Mouse (Mus musculus): Measurements from ENCODE around the gene Hmg20b. TPM values are rescaled to one million over a fixed set of nuclear protein-coding genes. Genes with fewer than 3 reads are reported as not detected.

The Hmg20b gene
- total and polyA plus RNA-seq, 2 experiments from 2014 or later: 80.7 to 92.3 TPM

DNA sequence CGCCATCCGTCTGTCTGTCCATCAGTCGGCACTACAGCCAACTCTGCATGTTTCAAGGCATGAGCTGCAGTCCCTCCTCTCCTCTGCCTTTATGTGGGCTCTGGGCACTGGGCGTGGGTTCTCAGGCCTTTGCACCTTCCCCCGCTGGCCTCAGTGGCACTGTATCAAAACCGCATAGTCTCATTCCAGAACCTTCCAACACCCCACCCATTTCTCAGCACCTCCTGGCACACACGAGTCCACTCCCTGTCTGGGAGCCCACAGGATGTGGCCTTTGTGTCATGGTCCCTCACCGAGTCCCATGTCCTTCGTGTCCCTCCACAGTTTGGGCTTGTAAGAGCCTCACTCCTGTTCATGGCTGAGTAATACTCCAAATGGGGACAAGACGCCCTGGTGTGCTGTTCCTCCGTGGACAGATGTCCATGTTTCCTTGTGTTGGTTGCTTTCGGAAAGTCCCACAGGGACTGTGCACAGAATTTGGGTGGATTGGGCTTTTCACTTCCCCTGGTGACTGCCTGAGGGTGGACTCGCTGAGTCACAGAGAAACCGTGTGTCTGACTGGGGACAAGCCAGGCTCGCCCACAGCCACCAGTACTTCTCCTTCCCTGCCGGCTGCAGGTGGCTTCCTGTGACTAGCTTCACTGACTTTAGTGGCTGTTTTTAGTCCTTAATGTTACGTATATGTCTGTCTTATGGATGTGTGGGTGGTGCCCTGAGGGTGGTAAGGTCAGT, 51.7 kb downstream of the Hmg20b start:
- Histone ChIP-seq H3K4me2 (ENCODE audit: low read depth, low read length) (no peak overlapping the region; the same call in 1 of the 2 replicates), H3K9ac (replicated peaks; ENCODE audit: low read depth, low read length) (no peak overlapping the region)
- 87% methylated on average over 17 of the region's 17 CpGs for WGBS

DNA sequence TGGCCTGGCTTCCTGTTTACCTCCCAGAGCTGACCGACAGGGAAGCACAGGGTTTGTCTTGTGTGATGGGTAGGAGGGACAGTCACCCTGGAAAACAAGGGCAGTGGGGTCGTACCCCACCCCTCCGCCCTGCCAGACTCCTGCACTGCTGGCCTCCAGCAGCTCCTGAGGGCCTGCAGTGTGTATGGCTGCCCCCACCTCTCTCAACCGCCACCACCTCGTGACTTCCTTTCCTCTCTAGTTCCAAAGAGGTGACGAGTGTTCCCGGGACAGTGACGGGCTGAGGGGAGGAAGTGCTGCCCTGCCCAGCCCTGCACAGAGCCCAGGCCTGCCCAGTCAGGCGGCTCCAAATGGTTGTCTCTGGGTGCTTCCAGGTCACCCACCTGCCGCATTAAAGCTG, 52.4 kb downstream of the Hmg20b start:
- no peaks in the 10 kb centered on the region for H3K36me3 ChIP-seq (replicated peaks; ENCODE audit: control insufficient read depth, insufficient read depth, low read length)
- WGBS: 23% methylated on average over 10 of the region's 10 CpGs
- H3K27me3 ChIP-seq (ENCODE audit: control insufficient read depth, insufficient read depth, low read length): no peaks in the 10 kb centered on the region
- peak overlapping the region; percentile 32 for H3K4me2 ChIP-seq (ENCODE audit: low read depth, low read length)
- TF ChIP-seq CTCF (IDR thresholded peaks at IDR 0.05; ENCODE audit: low read depth): no peak
- TF ChIP-seq EP300 (IDR thresholded peaks at IDR 0.05; ENCODE audit: low read depth): no peak
- H3K9me3 ChIP-seq (replicated peaks; ENCODE audit: control insufficient read depth, low read length): no peaks in the 10 kb centered on the region
- peaks cover 68% of the 10 kb centered on the region for H3K4me1 ChIP-seq (ENCODE audit: control insufficient read depth, insufficient read depth)
- peak overlapping the region; percentile 82 for H3K27ac ChIP-seq (ENCODE audit: low read depth)
- no peak for DNase-seq (ENCODE audit: low spot score)
- no peak overlapping the region for H3K4me3 ChIP-seq (ENCODE audit: low read depth, low read length)
- ATAC-seq (ENCODE audit: insufficient read depth, low read depth): peak; percentile 27
- H3K9ac ChIP-seq (replicated peaks; ENCODE audit: low read depth, low read length): 0 out of 2 replicates have a peak overlapping the region, but pooled peaks have one; percentile 20

More for the DNA sequence above, 51.7 kb downstream of the Hmg20b start:
- Histone ChIP-seq H3K27ac (ENCODE audit: low read depth) (peak overlapping the region; percentile 82), H3K36me3 (replicated peaks; ENCODE audit: control insufficient read depth, insufficient read depth, low read length) (no peaks in the 10 kb centered on the region), H3K9me3 (replicated peaks; ENCODE audit: control insufficient read depth, low read length) (no peaks in the 10 kb centered on the region), H3K4me1 (ENCODE audit: control insufficient read depth, insufficient read depth) (peaks cover 74% of the 10 kb centered on the region), H3K4me3 (ENCODE audit: low read depth, low read length) (no peak overlapping the region), H3K27me3 (ENCODE audit: control insufficient read depth, insufficient read depth, low read length) (no peaks in the 10 kb centered on the region)
- 0 out of 2 replicates have a peak, but pooled peaks have one; percentile 27 for TF ChIP-seq EP300 (IDR thresholded peaks at IDR 0.05; ENCODE audit: low read depth)
- TF ChIP-seq CTCF (IDR thresholded peaks at IDR 0.05; ENCODE audit: low read depth): no peak
- no peak for DNase-seq (ENCODE audit: low spot score)
- no peak for ATAC-seq (ENCODE audit: insufficient read depth, low read depth)

GRCm38 (mm10) chr10:81297246-81297645, 53.0 kb downstream of the Hmg20b start:
- H3K4me2 ChIP-seq (ENCODE audit: low read depth, low read length): peak overlapping the region; percentile 32; the same call in 1 of the 2 replicates
- TF ChIP-seq CTCF (IDR thresholded peaks at IDR 0.05; ENCODE audit: low read depth): no peak
- no peak for TF ChIP-seq EP300 (IDR thresholded peaks at IDR 0.05; ENCODE audit: low read depth)
- peaks cover 62% of the 10 kb centered on the region for H3K4me1 ChIP-seq (ENCODE audit: control insufficient read depth, insufficient read depth)

More at GRCm38 (mm10) chr10:81297246-81297645, 53.0 kb downstream of the Hmg20b start:
- H3K36me3 ChIP-seq (replicated peaks; ENCODE audit: control insufficient read depth, insufficient read depth, low read length): no peaks in the 10 kb centered on the region
- DNase-seq (ENCODE audit: low spot score): no peak
- H3K27me3 ChIP-seq (ENCODE audit: control insufficient read depth, insufficient read depth, low read length): no peaks in the 10 kb centered on the region
- WGBS: 78% methylated on average over 6 of the region's 6 CpGs
- no peaks in the 10 kb centered on the region for H3K9me3 ChIP-seq (replicated peaks; ENCODE audit: control insufficient read depth, low read length)
- 0 out of 2 replicates have a peak overlapping the region, but pooled peaks have one; percentile 20 for H3K9ac ChIP-seq (replicated peaks; ENCODE audit: low read depth, low read length)
- ATAC-seq (ENCODE audit: insufficient read depth, low read depth): no peak
- H3K27ac ChIP-seq (ENCODE audit: low read depth): peak overlapping the region; percentile 82
- no peak overlapping the region for H3K4me3 ChIP-seq (ENCODE audit: low read depth, low read length)

Small RNAs within 50 kb of the gene (microRNA-seq; reads per million reads assigned to microRNA genes)
- gene Mir6913: 0.54 reads per million

Other genes with a start within 250 kb of the Hmg20b start
Only the 30 nearest of the 32 such genes appear.
- 57.8 and 68.6 TPM in 2 replicates for gene Zbtb7a, start 215.3 kb downstream of the Hmg20b start, total RNA-seq (2014; rRNA removed; ENCODE audit: low replicate concordance)
- 27.8 and 32.3 TPM in 2 replicates for gene Zbtb7a, start 215.3 kb downstream of the Hmg20b start, polyA plus RNA-seq (2015; fragmentation: Nextera tagmentation; extraction: Ambion mirVana)
- 14.4 and 19.6 TPM in 2 replicates for gene Pias4, start 182.6 kb downstream of the Hmg20b start, total RNA-seq (2014; rRNA removed; ENCODE audit: low replicate concordance)
- gene Pias4, start 182.6 kb downstream of the Hmg20b start, polyA plus RNA-seq (2015; fragmentation: Nextera tagmentation; extraction: Ambion mirVana): 19.8 and 20.7 TPM in 2 replicates
- 1,828 and 2,004 TPM in 2 replicates for gene Eef2, start 173.8 kb downstream of the Hmg20b start, total RNA-seq (2014; rRNA removed; ENCODE audit: low replicate concordance)
- 353 and 370 TPM in 2 replicates for gene Eef2, start 173.8 kb downstream of the Hmg20b start, polyA plus RNA-seq (2015; fragmentation: Nextera tagmentation; extraction: Ambion mirVana)
- 56.5 and 72.7 TPM in 2 replicates for gene Dapk3, start 167.5 kb downstream of the Hmg20b start, total RNA-seq (2014; rRNA removed; ENCODE audit: low replicate concordance)
- gene Dapk3, start 167.5 kb downstream of the Hmg20b start, polyA plus RNA-seq (2015; fragmentation: Nextera tagmentation; extraction: Ambion mirVana): 29.0 and 31.7 TPM in 2 replicates
- not detected in 2 replicates for gene 4930442H23Rik, start 166.6 kb downstream of the Hmg20b start, total RNA-seq (2014; rRNA removed; ENCODE audit: low replicate concordance)
- 0.12 TPM in 1 of 2 replicates, not detected in the other for gene 4930442H23Rik, start 166.6 kb downstream of the Hmg20b start, polyA plus RNA-seq (2015; fragmentation: Nextera tagmentation; extraction: Ambion mirVana)
- 30.5 and 35.2 TPM in 2 replicates for gene Nmrk2, start 148.4 kb downstream of the Hmg20b start, total RNA-seq (2014; rRNA removed; ENCODE audit: low replicate concordance)
- gene Nmrk2, start 148.4 kb downstream of the Hmg20b start, polyA plus RNA-seq (2015; fragmentation: Nextera tagmentation; extraction: Ambion mirVana): 13.0 and 14.2 TPM in 2 replicates
- gene Atcay, start 119.6 kb downstream of the Hmg20b start, total RNA-seq (2014; rRNA removed; ENCODE audit: low replicate concordance): 0.58 TPM in 1 of 2 replicates, not detected in the other
- 0.25 TPM in 2 replicates for gene Atcay, start 119.6 kb downstream of the Hmg20b start, polyA plus RNA-seq (2015; fragmentation: Nextera tagmentation; extraction: Ambion mirVana)
- 7.0 and 10.2 TPM in 2 replicates for gene Zfr2, start 117.3 kb downstream of the Hmg20b start, total RNA-seq (2014; rRNA removed; ENCODE audit: low replicate concordance)
- 2.2 and 2.6 TPM in 2 replicates for gene Zfr2, start 117.3 kb downstream of the Hmg20b start, polyA plus RNA-seq (2015; fragmentation: Nextera tagmentation; extraction: Ambion mirVana)
- 0.31 and 0.66 TPM in 2 replicates for gene Matk, start 97.5 kb downstream of the Hmg20b start, total RNA-seq (2014; rRNA removed; ENCODE audit: low replicate concordance)
- 0.42 and 0.51 TPM in 2 replicates for gene Matk, start 97.5 kb downstream of the Hmg20b start, polyA plus RNA-seq (2015; fragmentation: Nextera tagmentation; extraction: Ambion mirVana)
- 272 and 288 TPM in 2 replicates for gene Mrpl54, start 83.5 kb downstream of the Hmg20b start, total RNA-seq (2014; rRNA removed; ENCODE audit: low replicate concordance)
- gene Mrpl54, start 83.5 kb downstream of the Hmg20b start, polyA plus RNA-seq (2015; fragmentation: Nextera tagmentation; extraction: Ambion mirVana): 264 and 272 TPM in 2 replicates
- gene Apba3, start 83.5 kb downstream of the Hmg20b start, total RNA-seq (2014; rRNA removed; ENCODE audit: low replicate concordance): 84.8 and 114 TPM in 2 replicates
- gene Apba3, start 83.5 kb downstream of the Hmg20b start, polyA plus RNA-seq (2015; fragmentation: Nextera tagmentation; extraction: Ambion mirVana): 45.2 and 46.1 TPM in 2 replicates
- gene Tjp3, start 58.9 kb downstream of the Hmg20b start, total RNA-seq (2014; rRNA removed; ENCODE audit: low replicate concordance): 0.12 and 2.3 TPM in 2 replicates
- gene Tjp3, start 58.9 kb downstream of the Hmg20b start, polyA plus RNA-seq (2015; fragmentation: Nextera tagmentation; extraction: Ambion mirVana): 0.51 and 0.62 TPM in 2 replicates
- gene Pip5k1c, start 57.5 kb downstream of the Hmg20b start, total RNA-seq (2014; rRNA removed; ENCODE audit: low replicate concordance): 38.5 and 44.3 TPM in 2 replicates
- gene Pip5k1c, start 57.5 kb downstream of the Hmg20b start, polyA plus RNA-seq (2015; fragmentation: Nextera tagmentation; extraction: Ambion mirVana): 20.9 and 21.4 TPM in 2 replicates
- 14.3 and 14.9 TPM in 2 replicates for gene Cactin, start 29.4 kb downstream of the Hmg20b start, total RNA-seq (2014; rRNA removed; ENCODE audit: low replicate concordance)
- gene Cactin, start 29.4 kb downstream of the Hmg20b start, polyA plus RNA-seq (2015; fragmentation: Nextera tagmentation; extraction: Ambion mirVana): 12.8 and 13.7 TPM in 2 replicates
- gene Tbxa2r, start 21.7 kb downstream of the Hmg20b start, total RNA-seq (2014; rRNA removed; ENCODE audit: low replicate concordance): 4.7 and 10.5 TPM in 2 replicates
- 6.3 and 7.0 TPM in 2 replicates for gene Tbxa2r, start 21.7 kb downstream of the Hmg20b start, polyA plus RNA-seq (2015; fragmentation: Nextera tagmentation; extraction: Ambion mirVana)
- 0.08 and 0.12 TPM in 2 replicates for gene Gipc3, start 7.2 kb downstream of the Hmg20b start, total RNA-seq (2014; rRNA removed; ENCODE audit: low replicate concordance)
- gene Gipc3, start 7.2 kb downstream of the Hmg20b start, polyA plus RNA-seq (2015; fragmentation: Nextera tagmentation; extraction: Ambion mirVana): 0.16 and 0.21 TPM in 2 replicates
- 20.2 and 30.5 TPM in 2 replicates for gene Mfsd12, start 7.0 kb upstream of the Hmg20b start, total RNA-seq (2014; rRNA removed; ENCODE audit: low replicate concordance)
- 10.3 and 11.4 TPM in 2 replicates for gene Mfsd12, start 7.0 kb upstream of the Hmg20b start, polyA plus RNA-seq (2015; fragmentation: Nextera tagmentation; extraction: Ambion mirVana)
- gene 4930404N11Rik, start 15.3 kb upstream of the Hmg20b start, total RNA-seq (2014; rRNA removed; ENCODE audit: low replicate concordance): not detected in 2 replicates
- gene 4930404N11Rik, start 15.3 kb upstream of the Hmg20b start, polyA plus RNA-seq (2015; fragmentation: Nextera tagmentation; extraction: Ambion mirVana): 0.68 and 1.0 TPM in 2 replicates
- 47.6 and 53.9 TPM in 2 replicates for gene Fzr1, start 28.0 kb upstream of the Hmg20b start, total RNA-seq (2014; rRNA removed; ENCODE audit: low replicate concordance)
- 45.8 and 48.4 TPM in 2 replicates for gene Fzr1, start 28.0 kb upstream of the Hmg20b start, polyA plus RNA-seq (2015; fragmentation: Nextera tagmentation; extraction: Ambion mirVana)
- gene Dohh, start 33.9 kb upstream of the Hmg20b start, total RNA-seq (2014; rRNA removed; ENCODE audit: low replicate concordance): 123 and 139 TPM in 2 replicates
- gene Dohh, start 33.9 kb upstream of the Hmg20b start, polyA plus RNA-seq (2015; fragmentation: Nextera tagmentation; extraction: Ambion mirVana): 75.2 and 77.6 TPM in 2 replicates
- gene Gm48551, start 34.0 kb upstream of the Hmg20b start, total RNA-seq (2014; rRNA removed; ENCODE audit: low replicate concordance): 0.11 TPM in 1 of 2 replicates, not detected in the other
- 0.43 and 1.1 TPM in 2 replicates for gene Gm48551, start 34.0 kb upstream of the Hmg20b start, polyA plus RNA-seq (2015; fragmentation: Nextera tagmentation; extraction: Ambion mirVana)
- not detected in 2 replicates for gene Gm48552, start 38.5 kb upstream of the Hmg20b start, total RNA-seq (2014; rRNA removed; ENCODE audit: low replicate concordance)
- 0.45 and 0.70 TPM in 2 replicates for gene Gm48552, start 38.5 kb upstream of the Hmg20b start, polyA plus RNA-seq (2015; fragmentation: Nextera tagmentation; extraction: Ambion mirVana)
- gene Smim24, start 42.6 kb upstream of the Hmg20b start, total RNA-seq (2014; rRNA removed; ENCODE audit: low replicate concordance): 6.6 and 7.8 TPM in 2 replicates
- gene Smim24, start 42.6 kb upstream of the Hmg20b start, polyA plus RNA-seq (2015; fragmentation: Nextera tagmentation; extraction: Ambion mirVana): 3.3 and 3.8 TPM in 2 replicates
- gene Nfic, start 105.2 kb upstream of the Hmg20b start, total RNA-seq (2014; rRNA removed; ENCODE audit: low replicate concordance): 24.6 and 47.6 TPM in 2 replicates
- 73.7 and 77.9 TPM in 2 replicates for gene Nfic, start 105.2 kb upstream of the Hmg20b start, polyA plus RNA-seq (2015; fragmentation: Nextera tagmentation; extraction: Ambion mirVana)
- gene Celf5, start 132.2 kb upstream of the Hmg20b start, total RNA-seq (2014; rRNA removed; ENCODE audit: low replicate concordance): not detected in 2 replicates
- 0.07 and 0.08 TPM in 2 replicates for gene Celf5, start 132.2 kb upstream of the Hmg20b start, polyA plus RNA-seq (2015; fragmentation: Nextera tagmentation; extraction: Ambion mirVana)
- 88.5 and 91.5 TPM in 2 replicates for gene Ncln, start 145.9 kb upstream of the Hmg20b start, total RNA-seq (2014; rRNA removed; ENCODE audit: low replicate concordance)
- 27.1 and 30.5 TPM in 2 replicates for gene Ncln, start 145.9 kb upstream of the Hmg20b start, polyA plus RNA-seq (2015; fragmentation: Nextera tagmentation; extraction: Ambion mirVana)
- 0.66 TPM in 1 of 2 replicates, not detected in the other for gene S1pr4, start 149.7 kb upstream of the Hmg20b start, total RNA-seq (2014; rRNA removed; ENCODE audit: low replicate concordance)
- 0.34 and 0.43 TPM in 2 replicates for gene S1pr4, start 149.7 kb upstream of the Hmg20b start, polyA plus RNA-seq (2015; fragmentation: Nextera tagmentation; extraction: Ambion mirVana)
- gene Gna15, start 173.7 kb upstream of the Hmg20b start, total RNA-seq (2014; rRNA removed; ENCODE audit: low replicate concordance): 0.35 TPM in 1 of 2 replicates, not detected in the other
- gene Gna15, start 173.7 kb upstream of the Hmg20b start, polyA plus RNA-seq (2015; fragmentation: Nextera tagmentation; extraction: Ambion mirVana): 0.59 and 0.63 TPM in 2 replicates
- 68.2 and 83.9 TPM in 2 replicates for gene Gna11, start 194.7 kb upstream of the Hmg20b start, total RNA-seq (2014; rRNA removed; ENCODE audit: low replicate concordance)
- gene Gna11, start 194.7 kb upstream of the Hmg20b start, polyA plus RNA-seq (2015; fragmentation: Nextera tagmentation; extraction: Ambion mirVana): 50.1 and 52.4 TPM in 2 replicates
- gene Aes, start 209.0 kb upstream of the Hmg20b start, total RNA-seq (2014; rRNA removed; ENCODE audit: low replicate concordance): 851 and 870 TPM in 2 replicates
- 765 and 767 TPM in 2 replicates for gene Aes, start 209.0 kb upstream of the Hmg20b start, polyA plus RNA-seq (2015; fragmentation: Nextera tagmentation; extraction: Ambion mirVana)

Data from heart, postnatal 0 days (tissue).